ENCODE assay signal across 1 mouse cellular context in genomic region chr15:99727039-99727438, GRCm38 (mm10).
TF ChIP-seq lines count a peak whose summit lies in the region.

No protein-coding gene starts in this region.

TF ChIP-seq in CH12.LX, 34 proteins besides CTCF, POLR2A, EP300 and RAD21:
- TF ChIP-seq ZNF384 (IDR thresholded peaks at IDR 0.05; ENCODE audit: low read depth, low read length) = peak; percentile 50
